Mouse (Mus musculus) c-Kit-positive CD71-positive TER-119-negative erythroid progenitor cells, embryonic 14.5 days (primary cell): ENCODE data around the gene Pdgfb.

ENCODE experiments used
- DNase-seq: peaks from one replicate; pipeline ENCODE4 v3.0.0-alpha.2; 2013; ENCODE audit warnings: low read depth

Gene Pdgfb

GRCm38 (mm10) chr15:80014321-80015210 lies at the start of gene Pdgfb:
TSS of gene Pdgfb (minus strand) at chr15:80014977.
- no peak for DNase-seq

GRCm38 (mm10) chr15:80062821-80063220 lies 48.0 kb upstream of the Pdgfb start:
- DNase-seq = no peak

GRCm38 (mm10) chr15:80062339-80062738 lies 47.6 kb upstream of the Pdgfb start:
- DNase-seq = no peak

GRCm38 (mm10) chr15:80061071-80061550 lies 46.3 kb upstream of the Pdgfb start:
- no peak for DNase-seq

GRCm38 (mm10) chr15:80060356-80061070 lies 45.7 kb upstream of the Pdgfb start:
- DNase-seq = no peak

GRCm38 (mm10) chr15:80059606-80060005 lies 44.8 kb upstream of the Pdgfb start:
- DNase-seq = no peak

GRCm38 (mm10) chr15:80058151-80058550 lies 43.4 kb upstream of the Pdgfb start:
- DNase-seq = no peak

GRCm38 (mm10) chr15:80054034-80054710 lies 39.4 kb upstream of the Pdgfb start:
- no peak for DNase-seq

- no peak for DNase-seq
Observed at GRCm38 (mm10) chr15:80053381-80054033, 38.7 kb upstream of the Pdgfb start.

GRCm38 (mm10) chr15:80051782-80052181 lies 37.0 kb upstream of the Pdgfb start:
- no peak for DNase-seq

GRCm38 (mm10) chr15:80051092-80051761 lies 36.5 kb upstream of the Pdgfb start:
- DNase-seq = no peak

GRCm38 (mm10) chr15:80050093-80050492 lies 35.3 kb upstream of the Pdgfb start:
- no peak for DNase-seq

- no peak for DNase-seq
Observed at GRCm38 (mm10) chr15:80047973-80048372, 33.2 kb upstream of the Pdgfb start.

GRCm38 (mm10) chr15:80047242-80047641 lies 32.5 kb upstream of the Pdgfb start:
- DNase-seq = no peak

GRCm38 (mm10) chr15:80045749-80046148 lies 31.0 kb upstream of the Pdgfb start:
- no peak for DNase-seq

GRCm38 (mm10) chr15:80044249-80044648 lies 29.5 kb upstream of the Pdgfb start:
- no peak for DNase-seq

- no peak for DNase-seq
Observed at GRCm38 (mm10) chr15:80042152-80042551, 27.4 kb upstream of the Pdgfb start.

GRCm38 (mm10) chr15:80038110-80038391 lies 23.3 kb upstream of the Pdgfb start:
- DNase-seq = no peak

GRCm38 (mm10) chr15:80037255-80038109 lies 22.7 kb upstream of the Pdgfb start:
- DNase-seq = no peak

- no peak for DNase-seq
Observed at GRCm38 (mm10) chr15:80035341-80035885, 20.6 kb upstream of the Pdgfb start.
